Mouse (Mus musculus) urinary bladder, postnatal 36 days (tissue): Measurements from ENCODE around the gene Prrx2.

Source experiments
- DNase-seq, 2 experiments: peaks; one replicate each; pipeline ENCODE4 v3.0.0; 2022; ENCODE audit warnings: low spot score in 2 of 2, mixed read lengths in 1 of 2

Prrx2 gene

GRCm38 (mm10) chr2:30865426-30865825, 30.7 kb downstream of the Prrx2 start:
- no peak for DNase-seq

DNA sequence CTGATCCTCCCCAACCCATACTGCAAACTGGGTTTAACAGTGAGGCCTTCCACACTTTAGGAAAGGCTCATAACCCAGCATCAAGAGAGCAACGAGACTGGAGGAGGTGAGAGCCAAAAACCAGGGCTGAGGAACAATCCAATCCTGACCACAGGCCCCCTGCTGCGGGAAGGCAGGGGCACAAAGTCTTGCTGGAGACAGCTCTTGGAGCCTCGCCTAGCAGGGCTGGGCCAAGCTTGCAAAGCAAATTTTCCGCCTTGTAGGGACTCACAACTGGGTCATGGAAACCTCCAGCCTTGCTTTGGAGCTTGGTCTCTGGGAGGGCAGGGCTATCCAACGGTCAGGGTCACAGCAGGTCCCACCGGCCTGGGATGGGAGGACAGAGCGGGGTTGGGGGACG, 36.1 kb downstream of the Prrx2 start:
- peak in 1 of 2 experiments; percentile 29 for DNase-seq

- DNase-seq: no peak
Measured at GRCm38 (mm10) chr2:30872669-30873068, 37.9 kb downstream of the Prrx2 start.

DNA sequence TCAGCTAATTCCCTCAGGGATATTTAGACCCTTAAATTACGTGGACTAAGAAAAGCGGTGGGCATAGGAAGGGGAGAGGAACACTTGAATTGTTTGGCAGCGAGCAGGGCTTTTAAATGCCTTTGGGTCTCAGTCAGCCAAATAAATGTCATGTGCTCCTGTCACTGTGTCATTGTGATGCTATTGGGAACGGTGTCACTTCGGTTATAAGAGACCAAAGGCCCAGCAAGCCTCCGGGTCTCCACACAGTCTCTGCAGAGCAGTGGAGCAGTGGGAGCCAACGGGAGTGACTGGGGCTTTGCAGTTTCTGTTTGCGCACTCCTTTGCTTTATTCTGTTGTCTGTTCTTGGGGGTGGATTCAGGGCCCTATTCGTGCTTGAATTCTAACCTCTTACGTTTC, 39.7 kb downstream of the Prrx2 start:
- DNase-seq: no peak

DNA sequence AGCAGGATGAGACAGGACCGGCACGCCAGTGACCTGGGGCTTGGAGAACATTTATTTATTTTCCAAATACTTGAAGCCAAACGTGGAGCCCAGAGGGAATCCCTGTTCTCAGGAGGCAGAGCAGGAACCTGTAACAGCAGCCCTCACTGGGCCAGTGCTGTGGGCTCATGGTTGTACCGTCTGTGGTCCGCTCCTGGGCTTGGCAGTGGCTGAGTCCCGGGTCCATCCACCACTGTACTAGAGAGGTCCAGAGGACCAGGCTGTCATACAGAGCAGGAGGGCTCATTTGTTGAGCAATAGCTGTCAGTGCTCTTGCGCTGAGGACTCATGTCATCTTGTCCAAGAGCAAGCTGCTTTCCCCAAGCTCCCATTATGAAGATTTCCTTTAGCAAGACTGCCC, 40.3 kb downstream of the Prrx2 start:
- no peak for DNase-seq

DNA sequence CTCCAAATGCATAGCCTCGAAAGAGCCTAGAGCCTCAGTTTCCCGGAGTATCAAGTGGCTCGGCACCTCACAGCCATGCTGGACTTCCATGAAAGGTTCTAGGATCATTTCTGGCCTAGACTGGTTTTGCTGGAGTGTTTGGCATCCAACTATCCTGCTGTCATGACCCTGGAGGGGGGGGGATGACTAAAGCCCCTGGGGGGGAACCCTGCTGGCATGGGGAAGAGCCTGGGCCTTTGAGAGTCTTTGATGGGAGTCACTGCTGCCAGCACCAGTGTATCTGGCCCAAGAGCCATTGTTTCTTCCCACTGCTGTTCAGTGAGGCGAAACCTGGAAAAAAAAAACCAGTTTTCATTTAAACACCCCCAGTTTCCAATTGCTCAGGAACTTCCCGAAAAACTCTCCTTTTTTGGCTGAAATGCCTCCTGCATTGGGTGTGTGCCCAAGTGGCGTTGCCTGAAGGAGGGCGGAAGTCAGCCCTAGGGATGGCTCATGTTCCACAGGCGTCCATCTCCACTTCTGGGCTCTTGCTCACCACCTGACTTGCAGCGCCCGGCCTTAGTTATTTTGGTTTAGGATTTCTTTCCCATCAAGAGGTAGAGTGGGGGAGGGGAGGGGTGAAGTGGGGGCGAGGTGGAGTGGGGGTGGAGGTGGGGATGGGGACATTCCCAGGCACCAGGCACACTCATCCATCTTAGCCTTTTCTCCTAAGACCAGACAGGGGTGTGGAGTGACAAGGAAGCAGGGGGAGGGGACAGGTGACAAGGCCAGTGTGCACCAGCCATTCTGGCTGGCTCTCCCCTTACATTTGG, 41.1 kb downstream of the Prrx2 start:
- DNase-seq: peak in 1 of 2 experiments; percentile 40

GRCm38 (mm10) chr2:30879481-30879880, 44.7 kb downstream of the Prrx2 start:
- DNase-seq: no peak

DNA sequence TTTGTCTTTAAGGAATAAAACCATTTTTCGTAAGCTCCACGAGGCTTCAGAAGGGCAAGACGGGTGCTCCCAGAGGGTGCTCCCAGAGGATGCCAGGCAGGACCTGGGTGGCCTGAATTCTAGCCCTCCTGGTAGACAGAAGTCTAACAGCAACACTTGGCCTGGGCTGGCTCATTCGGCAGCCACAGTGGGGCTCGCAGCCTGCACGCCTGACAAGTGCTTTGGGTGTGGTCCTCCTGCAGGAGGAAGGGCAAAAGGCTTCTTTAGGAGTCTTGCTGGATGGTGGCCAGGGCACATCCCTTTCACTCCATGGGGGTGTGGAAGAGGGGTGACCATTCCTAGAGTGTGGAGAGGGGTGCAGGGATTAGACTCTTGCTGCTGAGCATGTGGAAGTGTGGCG, 46.4 kb downstream of the Prrx2 start:
- DNase-seq: no peak

DNA sequence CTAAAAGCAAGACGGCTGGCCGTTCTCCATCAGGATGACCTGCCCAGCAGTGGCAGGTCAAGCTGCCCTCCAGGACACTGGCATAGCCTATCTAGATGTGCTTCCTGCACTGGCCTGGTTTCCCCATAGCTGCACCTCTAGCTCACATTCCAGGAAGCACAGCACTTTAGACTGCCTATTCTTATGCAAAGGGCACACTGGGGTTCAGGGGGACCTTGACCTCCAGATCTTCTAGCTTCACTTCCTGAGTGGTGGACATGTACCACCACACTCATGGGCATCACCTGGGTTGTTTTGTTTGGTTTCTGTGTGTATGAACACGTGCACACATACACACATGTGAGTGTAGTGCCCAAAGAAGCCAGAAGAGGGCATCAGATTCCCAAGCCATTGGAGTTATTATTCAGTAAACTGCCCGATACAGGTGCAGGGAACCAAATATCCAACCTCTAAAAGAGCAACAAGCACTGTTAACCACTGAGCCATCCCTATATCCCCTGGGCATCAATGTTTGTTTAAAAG, 50.1 kb downstream of the Prrx2 start:
- DNase-seq: no peak

DNA sequence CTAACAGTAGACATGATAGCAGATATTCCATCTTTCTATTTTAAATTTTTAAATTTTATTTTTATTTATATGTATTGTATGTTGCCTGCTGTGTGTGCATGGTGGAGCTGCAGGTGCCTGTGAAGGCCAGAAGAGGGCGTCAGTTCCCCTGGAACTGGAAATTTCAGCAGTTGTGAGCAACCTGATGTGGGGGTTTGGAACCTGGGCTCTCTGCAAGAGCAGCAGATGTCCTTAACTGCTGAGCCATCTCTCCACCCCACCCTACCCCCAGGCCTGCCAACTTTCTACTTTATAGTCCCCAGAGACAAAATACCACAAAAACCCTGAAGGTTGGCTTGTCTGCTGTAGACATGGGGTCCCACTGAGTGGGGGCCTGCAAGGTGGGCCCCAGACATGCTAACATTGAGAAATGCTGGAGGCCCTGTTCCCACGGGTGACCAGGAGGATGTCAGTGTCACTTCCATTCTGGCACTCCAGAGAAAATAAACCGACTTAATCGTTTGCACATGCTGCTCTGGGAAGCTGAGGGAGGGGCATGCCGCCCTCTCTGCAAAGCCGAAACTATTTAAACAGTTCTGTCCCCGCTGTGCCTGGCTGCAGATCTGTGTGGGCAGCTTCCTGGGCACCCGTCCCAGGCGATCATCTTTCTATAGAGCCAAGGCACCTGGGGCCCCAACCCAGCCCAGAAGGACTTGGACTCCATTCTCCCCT, 50.8 kb downstream of the Prrx2 start:
- DNase-seq: no peak

- no peak for DNase-seq
Measured at GRCm38 (mm10) chr2:30891002-30891401, 56.2 kb downstream of the Prrx2 start.

DNA sequence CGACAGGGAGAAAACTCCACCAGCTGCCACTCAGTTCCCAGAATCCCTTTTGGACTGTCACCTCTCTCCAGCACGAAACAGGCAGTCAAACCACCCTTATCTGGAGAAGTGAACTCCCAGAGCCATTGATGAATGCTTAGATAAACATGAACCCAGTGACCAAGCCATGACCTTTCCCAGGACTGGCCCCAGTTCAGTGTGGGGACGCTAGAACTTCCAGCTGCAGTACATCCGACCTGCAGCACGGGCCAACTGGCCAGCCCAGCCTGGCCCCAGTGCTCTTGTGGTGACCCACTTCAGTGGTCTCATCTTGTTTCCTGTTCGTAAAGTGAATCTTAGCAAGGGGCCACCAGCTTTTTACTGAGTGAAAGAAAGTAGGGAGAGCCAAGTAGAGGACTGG, 58.6 kb downstream of the Prrx2 start:
- peak; percentile 31 to 51 for DNase-seq

DNA sequence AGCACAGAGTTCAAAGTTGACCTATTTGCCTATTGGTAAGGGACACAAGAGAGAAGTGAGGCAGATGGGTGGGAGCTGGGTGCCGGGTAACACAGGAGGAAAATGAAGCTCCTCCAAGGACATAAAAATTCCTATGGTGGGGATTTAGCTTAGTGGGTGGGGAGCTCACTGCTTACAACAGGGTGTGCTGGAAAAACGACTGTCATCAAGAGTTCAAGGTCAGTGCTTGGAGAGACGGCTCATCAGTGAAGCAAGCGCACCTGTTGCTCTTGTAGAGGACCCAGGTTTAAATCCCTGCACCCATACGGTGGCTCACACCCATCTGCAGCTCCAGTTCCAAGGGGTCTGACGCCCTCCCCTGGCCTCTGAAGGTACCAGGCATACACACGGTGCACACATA, 59.2 kb downstream of the Prrx2 start:
- DNase-seq: no peak

GRCm38 (mm10) chr2:30897291-30897690, 62.5 kb downstream of the Prrx2 start:
- no peak for DNase-seq

DNA sequence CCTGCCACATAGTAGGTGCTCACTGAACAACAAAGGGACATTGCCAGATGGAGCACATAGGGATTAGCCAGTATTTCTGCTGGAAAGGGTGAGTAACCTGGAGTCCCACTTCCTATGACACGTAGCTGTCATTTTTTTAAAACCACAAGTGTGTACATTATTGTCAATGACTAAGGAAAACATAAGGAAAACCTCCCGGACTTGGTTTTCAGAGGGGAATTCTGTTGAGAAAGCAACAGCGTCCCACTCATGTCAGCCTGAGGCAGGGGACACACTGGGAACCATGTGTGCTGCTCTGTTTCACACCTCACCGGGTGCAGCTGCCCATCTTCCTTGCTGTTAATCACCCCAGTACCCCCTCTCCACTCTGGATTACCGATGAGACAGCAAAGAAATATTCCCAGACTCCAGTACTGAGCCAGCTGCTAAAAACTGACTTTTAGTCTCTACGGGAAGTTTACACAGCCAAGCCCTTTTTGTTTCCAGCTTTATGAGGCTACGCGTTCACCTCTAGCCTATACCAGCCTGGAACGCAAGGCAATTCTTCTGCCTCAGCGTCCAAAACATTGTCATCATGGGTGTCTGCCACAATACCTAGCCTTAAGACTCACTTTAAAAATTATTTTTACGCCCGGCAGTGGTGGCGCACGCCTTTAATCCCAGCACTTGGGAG, 64.8 kb downstream of the Prrx2 start:
- no peak for DNase-seq

DNA sequence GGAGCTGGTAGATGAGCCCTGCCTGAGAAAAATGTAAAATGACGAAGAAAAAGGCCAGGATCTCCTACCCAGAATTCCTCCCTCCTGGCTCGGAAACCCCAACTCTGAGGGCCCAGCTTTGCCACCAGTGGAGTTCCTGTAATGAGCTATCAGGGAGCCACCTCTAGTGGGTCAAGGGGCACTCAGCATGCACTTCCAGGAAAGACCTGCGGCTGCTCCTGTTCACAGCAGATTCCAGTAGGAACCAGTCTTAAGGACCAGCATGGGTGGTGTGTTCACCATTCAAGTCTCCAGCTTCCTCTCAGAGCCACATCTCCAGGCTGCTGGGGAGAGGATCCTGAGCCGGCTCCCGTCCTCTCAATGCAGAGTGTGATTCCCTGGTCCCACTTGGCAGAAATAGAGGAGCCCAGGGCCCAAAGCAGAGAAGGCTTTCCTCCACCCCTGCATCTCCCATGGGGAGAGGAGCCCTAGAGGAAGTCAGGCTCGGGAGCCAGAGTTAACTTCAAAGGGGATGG, 66.9 kb downstream of the Prrx2 start:
- DNase-seq: no peak

DNA sequence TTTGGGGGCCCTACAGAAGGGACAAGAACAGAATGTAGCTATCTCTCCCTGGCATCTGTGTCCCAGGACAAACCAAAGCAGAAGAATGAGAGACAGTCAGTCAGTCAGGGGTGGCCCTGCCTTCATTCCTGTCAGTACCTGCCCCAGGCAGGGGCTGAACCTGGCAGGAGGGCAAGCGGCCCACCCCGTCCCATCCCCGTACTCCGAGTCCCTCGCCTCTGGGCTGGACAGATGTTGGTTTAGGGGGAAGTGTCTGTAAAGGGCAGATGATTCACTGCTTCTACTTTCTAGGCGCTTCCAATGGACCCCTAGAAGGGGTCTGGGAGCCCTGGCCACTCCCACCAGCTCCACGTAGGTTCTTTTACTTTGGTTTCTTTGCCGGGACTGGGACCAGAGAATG, 67.5 kb downstream of the Prrx2 start:
- DNase-seq: no peak

GRCm38 (mm10) chr2:30902726-30903722, 68.3 kb downstream of the Prrx2 start:
- DNase-seq: peak in 1 of 2 experiments; percentile 37

- DNase-seq: no peak
Measured at GRCm38 (mm10) chr2:30904231-30904630, 69.5 kb downstream of the Prrx2 start.

DNA sequence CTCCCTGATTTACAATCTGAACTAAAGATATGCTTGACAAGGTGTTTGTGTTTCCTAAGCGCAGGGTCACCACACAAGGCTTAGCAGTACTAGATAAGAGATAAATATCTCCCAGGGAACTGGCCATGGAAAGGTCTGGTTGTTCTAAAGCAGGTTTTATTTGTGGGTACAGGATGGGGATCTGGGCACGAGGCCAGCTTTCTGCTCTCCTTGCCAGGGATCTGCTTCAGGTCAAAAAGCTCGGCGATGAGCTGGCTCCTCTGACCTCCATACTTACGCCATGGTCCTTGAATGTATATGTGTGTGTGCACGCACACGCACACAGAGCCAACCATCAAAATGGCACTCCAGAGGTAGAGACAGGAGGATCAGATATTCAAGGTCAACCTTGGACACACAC, 70.2 kb downstream of the Prrx2 start:
- no peak for DNase-seq

- no peak for DNase-seq
Measured at GRCm38 (mm10) chr2:30905906-30906305, 71.1 kb downstream of the Prrx2 start.
